Mouse (Mus musculus): ENCODE measurements around the gene Fbxl5.

The Fbxl5 gene

DNA sequence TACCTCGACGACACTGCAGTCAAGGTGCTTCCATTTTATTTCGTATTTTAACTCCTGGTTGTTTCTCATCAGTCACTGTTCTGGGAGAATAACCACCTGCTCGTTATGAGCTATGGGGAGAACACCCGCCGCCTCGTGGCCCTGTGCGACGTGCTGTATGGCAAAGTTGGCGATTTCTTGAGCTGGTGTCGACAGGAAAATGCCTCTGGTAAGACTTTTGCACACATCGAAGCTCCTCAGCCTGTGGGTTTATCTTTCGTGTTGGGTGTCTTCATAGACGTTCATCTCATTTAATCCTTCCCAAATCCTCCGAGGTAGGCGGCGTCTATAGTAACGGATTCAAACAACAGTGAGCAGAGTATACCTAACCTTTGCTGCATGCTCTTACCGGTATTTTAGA is at the start of gene Fbxl5:
Fbxl5 (minus strand) TSS at position 101 of the 400 bp plus-strand sequence.
- no peak for DNase-seq

- DNase-seq: peak; percentile 46
These were observed 47.5 kb upstream of the Fbxl5 start for GRCm38 (mm10) chr5:43868711-43869600.

DNA sequence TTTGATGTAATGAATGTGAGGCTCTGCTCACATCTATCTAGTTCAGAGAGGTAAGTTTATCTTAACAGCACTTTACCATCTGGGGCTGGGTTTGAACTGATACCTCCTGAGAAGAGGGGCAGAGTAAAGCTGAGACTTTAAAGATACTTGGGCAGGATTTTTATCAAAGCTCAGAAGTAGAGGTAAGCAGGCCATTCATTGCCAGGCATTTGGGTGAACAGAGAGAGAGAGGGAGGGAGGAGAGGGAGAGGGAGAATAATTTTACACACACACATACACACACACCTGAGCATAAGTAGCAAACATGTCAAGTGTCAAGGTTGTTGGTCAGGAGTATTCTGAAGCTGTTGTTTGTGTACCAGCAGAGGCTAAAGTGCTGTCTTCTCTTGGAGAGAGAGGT is 46.8 kb upstream of the Fbxl5 start, which contains the start of gene Cd38:
Cd38 (plus strand) TSS at position 301 of the 400 bp plus-strand sequence.
- no peak for DNase-seq

DNA sequence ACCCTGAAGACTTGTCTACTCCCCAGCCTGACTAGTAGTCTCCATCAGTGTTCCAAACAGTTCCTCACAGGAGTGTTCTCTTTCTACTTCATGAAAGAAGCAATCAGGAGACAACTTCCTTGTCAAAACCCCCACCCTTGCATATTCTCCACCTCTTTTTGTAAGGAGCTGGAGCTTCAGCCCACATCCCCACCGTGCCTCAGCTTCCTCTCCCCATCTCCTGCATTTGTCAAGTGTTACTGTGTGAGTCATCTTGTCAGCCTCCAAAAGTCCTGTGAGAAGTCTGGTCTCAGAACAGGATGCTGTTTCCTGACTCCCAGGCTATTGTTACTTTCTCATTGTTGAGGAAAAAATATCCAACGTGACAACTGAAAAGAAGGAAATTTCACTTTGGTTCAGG is 43.9 kb upstream of the Fbxl5 start:
- peak; percentile 30 for DNase-seq

DNA sequence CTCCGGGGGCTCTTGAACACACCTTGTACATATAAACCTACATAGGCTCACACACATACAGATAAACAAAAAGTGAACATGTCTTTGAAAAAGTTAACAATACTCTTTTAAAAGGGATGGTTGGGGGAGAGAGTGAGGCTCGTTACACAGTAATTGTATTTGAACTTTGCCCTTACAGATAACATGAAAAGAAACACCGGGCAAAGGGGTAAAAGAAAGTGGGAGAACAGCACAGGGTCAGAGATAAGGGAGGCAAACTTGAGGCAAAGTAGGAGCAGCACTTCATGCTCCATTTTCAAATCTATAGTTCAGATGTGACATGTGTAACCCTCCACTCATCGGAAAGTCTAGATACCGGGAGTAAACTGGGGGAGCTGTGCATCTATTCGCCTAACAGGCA is 42.2 kb upstream of the Fbxl5 start:
- DNase-seq: no peak

DNA sequence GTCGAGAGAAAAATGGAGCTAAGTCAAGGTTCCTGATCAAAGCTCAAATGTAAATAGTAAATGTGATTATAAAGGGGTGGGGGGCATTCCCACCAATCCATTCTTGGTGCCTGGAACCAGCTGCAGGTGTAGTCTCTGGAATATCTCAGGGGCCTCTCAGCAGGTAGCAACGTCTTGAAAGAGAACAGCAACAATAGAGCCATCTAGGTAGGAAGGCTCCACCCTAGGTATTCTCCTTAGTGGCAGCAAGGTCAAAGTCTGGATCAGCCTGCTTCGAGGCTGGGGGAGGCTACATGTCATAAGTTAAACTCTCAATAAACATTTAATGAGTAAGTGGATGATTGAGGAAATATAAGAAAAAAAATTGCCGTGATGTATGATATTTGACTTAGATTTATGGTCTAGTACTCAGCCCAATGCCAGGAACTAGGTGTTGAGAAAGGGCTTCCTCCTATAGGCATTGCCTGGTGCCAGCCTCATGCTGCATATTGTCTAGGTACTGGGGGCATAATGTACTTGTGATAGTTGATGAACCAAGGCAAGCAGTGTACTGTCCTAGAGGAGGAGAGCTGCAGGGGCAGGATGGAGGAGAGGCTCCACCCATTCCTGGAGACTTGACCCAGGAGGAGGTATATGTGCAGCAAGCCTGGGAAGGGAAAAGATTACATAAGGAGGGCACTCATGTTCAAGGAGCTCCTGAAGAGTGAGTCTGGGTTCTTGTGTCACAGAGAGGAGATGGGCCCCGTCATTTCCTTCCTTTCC is 39.4 kb upstream of the Fbxl5 start:
- no peak for DNase-seq

- DNase-seq: no peak
These were observed 38.7 kb upstream of the Fbxl5 start for GRCm38 (mm10) chr5:43860096-43860495.

DNA sequence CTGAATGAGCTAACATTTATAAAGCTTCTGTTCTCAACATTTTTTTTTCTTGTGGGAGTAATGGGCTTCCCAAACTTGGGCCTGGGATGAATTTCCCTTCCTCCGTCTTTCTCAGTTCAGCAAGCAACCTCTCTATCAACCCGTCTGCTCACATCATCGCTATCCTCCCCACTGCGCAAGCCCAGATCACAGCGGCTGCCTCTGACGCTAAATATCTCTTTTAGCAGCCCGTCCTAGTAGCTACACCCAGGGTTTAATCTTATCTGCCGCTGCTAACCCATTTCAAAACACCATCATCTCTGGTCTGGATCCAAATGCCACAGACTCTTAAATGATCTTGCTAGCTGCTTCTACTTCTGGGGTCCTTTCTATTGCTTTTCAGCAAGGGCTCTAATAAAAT is 38.2 kb upstream of the Fbxl5 start:
- no peak for DNase-seq

GRCm38 (mm10) chr5:43855769-43856168 is 34.3 kb upstream of the Fbxl5 start:
- peak; percentile 40 for DNase-seq

DNA sequence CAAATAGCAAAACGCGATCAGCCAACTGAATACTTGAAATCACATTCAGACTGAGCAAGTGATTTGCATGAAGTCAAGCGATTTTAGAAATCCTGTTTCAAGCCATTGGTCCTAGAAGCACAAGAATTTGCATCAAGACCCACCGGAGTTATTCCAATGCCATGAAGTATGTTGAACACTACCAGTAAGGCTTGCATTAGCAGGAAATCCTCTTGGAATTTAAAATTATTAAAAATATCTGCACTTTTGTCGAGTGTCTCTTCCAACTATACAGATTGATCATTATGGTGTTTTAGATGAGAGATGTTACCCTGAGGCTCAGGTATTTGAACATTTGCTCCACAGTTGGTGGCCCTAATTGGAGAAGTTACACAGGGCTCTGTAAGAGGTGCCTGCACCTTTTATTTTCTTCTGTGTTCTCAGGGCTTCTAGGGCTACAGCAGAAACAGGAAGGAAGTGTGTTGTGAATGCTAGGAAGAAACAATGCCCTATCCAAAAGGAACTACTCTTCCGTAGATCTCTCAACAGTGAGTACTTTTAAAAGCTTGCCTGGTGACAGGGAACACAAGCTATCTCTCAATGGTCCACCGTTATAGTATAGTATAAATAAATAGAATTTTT is 32.5 kb upstream of the Fbxl5 start:
- DNase-seq: no peak

DNA sequence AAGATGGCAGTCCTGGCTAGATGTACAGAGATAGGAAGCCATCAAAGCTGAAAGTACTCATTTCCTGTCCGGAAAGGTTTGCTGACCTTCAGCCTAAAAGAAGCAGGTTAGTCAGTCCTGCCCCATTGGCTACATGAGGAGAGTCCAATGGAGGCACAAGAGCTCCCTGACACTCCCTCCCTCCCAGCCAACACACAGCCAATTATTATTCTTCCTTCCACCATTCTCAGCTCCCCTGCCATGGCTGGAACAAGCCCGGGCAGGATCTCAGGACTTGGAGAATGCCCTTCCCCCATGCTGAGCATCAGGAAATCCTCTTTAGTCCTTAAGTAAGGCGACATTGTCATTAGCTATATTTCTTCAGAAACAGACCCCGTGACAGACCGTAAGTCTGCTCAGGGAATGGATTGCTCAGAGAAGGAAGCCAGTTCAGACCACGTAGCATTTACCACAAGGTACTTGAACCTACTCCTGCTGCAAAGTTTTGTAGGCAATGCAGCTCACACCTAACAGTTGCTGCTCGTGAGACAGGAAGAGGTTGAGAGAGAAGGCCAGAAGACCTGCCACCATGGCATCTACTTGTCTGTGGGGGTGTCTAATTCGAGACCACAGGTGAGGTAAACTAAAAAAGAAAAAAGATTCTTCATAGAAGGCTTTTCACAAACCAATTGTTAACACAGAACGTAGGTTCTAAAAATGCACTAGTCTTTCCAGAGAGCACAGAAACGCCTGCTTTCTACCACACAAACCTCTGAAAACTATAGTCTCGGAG is 31.8 kb upstream of the Fbxl5 start:
- DNase-seq: peak; percentile 42

- no peak for DNase-seq
These were observed 26.8 kb upstream of the Fbxl5 start for GRCm38 (mm10) chr5:43848275-43848674.

DNA sequence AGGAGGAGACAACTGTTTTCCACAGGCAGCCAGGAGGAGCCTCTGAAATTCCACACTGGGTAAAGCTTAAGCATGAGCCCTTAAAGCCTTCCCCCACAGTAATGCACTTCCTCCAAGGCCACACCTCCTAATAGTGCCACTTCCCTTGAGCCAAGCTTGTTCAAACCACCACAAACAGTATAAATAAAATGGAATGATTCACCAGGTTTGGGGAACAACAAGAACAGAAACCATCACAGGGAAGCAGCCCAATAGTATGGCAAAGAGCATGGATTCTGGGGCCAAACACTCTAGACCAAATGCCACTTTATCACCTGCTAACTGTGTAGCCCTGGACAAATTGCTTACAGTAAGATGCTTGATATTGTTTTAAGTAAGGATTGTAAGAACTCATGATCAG is 26.1 kb upstream of the Fbxl5 start:
- DNase-seq: no peak

DNA sequence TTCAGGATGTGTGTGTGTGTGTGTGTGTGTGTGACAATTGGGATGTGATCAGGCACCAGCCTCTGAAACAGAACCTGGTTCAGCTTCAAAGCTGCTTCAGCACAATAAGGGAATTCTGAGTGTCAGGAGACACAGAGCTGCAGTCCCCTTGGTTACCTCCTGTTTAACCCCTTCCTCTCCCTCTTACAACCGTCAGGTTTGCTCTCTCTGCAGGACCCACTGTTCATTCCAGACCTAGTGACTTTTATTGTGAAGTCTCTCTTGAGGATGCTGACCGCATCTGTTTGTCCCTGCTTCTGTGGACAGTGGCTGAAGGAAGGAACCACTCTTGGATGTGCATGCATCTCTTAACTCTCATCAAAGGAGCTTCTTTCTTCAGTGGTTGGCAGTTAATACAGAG is 24.8 kb upstream of the Fbxl5 start:
- DNase-seq: no peak

GRCm38 (mm10) chr5:43845646-43846045 is 24.2 kb upstream of the Fbxl5 start:
- DNase-seq: no peak

GRCm38 (mm10) chr5:43845083-43845482 is 23.6 kb upstream of the Fbxl5 start:
- DNase-seq: no peak

DNA sequence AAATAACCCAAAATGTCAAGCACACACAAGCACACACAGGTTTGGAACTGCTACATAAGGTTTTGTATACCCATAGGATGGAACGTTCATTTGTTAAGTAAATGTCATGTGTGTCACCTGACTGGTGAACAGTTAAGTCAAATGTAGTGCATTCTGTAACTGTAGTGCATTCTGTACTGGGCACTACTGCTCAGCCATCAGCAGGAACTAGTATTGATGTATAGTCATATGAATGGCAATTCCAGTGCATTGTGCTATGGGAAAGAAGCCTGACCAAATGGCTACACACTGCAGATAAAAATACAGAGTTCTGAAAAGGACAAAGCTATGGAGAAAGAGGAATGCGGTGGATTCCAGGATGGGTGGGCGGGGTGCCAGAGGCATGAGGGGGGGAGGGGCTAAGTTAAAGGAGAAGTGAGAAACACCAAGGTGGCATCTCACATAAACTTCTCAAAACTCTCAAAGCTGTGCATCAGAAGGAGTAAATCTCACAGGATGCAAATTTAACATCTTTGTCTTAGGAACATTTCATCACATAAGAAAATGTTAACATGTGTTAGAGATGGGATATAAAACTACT is 21.2 kb upstream of the Fbxl5 start:
- DNase-seq: no peak

GRCm38 (mm10) chr5:43842011-43842285 is 20.5 kb upstream of the Fbxl5 start:
- no peak for DNase-seq

- DNase-seq: no peak
These were observed 19.9 kb upstream of the Fbxl5 start for GRCm38 (mm10) chr5:43841144-43842010.

DNA sequence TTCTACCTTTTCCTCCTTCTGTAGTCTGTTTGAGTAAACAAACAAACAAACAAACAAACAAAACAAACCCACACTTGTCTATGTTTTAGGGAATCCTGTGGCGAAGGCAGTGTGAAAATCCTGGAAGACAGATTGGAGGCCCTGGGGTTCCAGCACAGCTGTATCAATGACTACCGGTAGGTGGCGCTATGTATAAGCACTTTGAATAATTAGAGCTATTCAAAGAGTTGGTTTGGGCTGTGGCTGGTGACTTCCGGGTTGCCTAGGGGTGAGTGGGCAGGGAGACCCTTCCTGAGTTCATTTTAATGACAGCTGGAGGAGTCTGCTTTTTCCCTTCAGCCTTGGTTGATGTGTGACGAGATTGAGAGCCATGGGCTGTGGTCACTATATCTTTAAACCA is 15.9 kb upstream of the Fbxl5 start:
- peak; percentile 44 for DNase-seq

GRCm38 (mm10) chr5:43836590-43836989 is 15.2 kb upstream of the Fbxl5 start:
- no peak for DNase-seq

GRCm38 (mm10) chr5:43827366-43827765 is 5.9 kb upstream of the Fbxl5 start:
- DNase-seq: no peak

Measured in kidney, postnatal 14 days (tissue).